Mouse (Mus musculus): ENCODE measurements around the gene Defb29. TPM values are rescaled to one million over a fixed set of nuclear protein-coding genes. Genes with fewer than 3 reads are reported as not detected.

Defb29 gene
- total RNA-seq, 4 experiments from 2014 or later: not detected

- no peak for DNase-seq (ENCODE audit: low spot score in 2 of 2)
Observed at GRCm38 (mm10) chr2:152503950-152504349, 35.9 kb downstream of the Defb29 start.

GRCm38 (mm10) chr2:152500863-152501229 is 39.1 kb downstream of the Defb29 start:
- DNase-seq (ENCODE audit: low spot score in 2 of 2): no peak

GRCm38 (mm10) chr2:152500204-152500862 is 39.6 kb downstream of the Defb29 start:
- DNase-seq (ENCODE audit: low spot score in 2 of 2): no peak

GRCm38 (mm10) chr2:152498020-152498419 is 41.9 kb downstream of the Defb29 start:
- no peak for DNase-seq (ENCODE audit: low spot score in 2 of 2)

- no peak for DNase-seq (ENCODE audit: low spot score in 2 of 2)
Observed at GRCm38 (mm10) chr2:152493151-152493550, 46.7 kb downstream of the Defb29 start.

GRCm38 (mm10) chr2:152490038-152490437 is 49.9 kb downstream of the Defb29 start, which contains the start of gene Defb22:
TSS of gene Defb22 (minus strand) at chr2:152490138.
- no peak for DNase-seq (ENCODE audit: low spot score in 2 of 2)

Other genes starting within 250 kb of the Defb29 start
- gene Tbc1d20, start 246.3 kb downstream of the Defb29 start, total RNA-seq (2022): 10 to 100 TPM; 48.3 to 55.9 (median 50.5) TPM
- 100 to 1,000 TPM; 108 to 121 (median 111) TPM for gene Rbck1, start 207.4 kb downstream of the Defb29 start, total RNA-seq (2022)
- gene Trib3, start 196.1 kb downstream of the Defb29 start, total RNA-seq (2022): 1 to 10 TPM; 1.2 to 2.4 (median 1.4) TPM
- gene Nrsn2, start 163.5 kb downstream of the Defb29 start, total RNA-seq (2022): 100 to 1,000 TPM in 2 of 4 experiments, 10 to 100 TPM in 2; 90.3 to 104 (median 96.4) TPM
- 10 to 100 TPM; 13.7 to 17.3 (median 16.5) TPM for gene Sox12, start 142.0 kb downstream of the Defb29 start, total RNA-seq (2022)
- 10 to 100 TPM in 2 of 4 experiments, 1 to 10 TPM in 2; 9.1 to 10.4 (median 9.9) TPM for gene Zcchc3, start 125.1 kb downstream of the Defb29 start, total RNA-seq (2022)
- 1 to 10 TPM; 2.5 to 3.9 (median 3.0) TPM for gene 6820408C15Rik, start 124.5 kb downstream of the Defb29 start, total RNA-seq (2022)
- gene Defb23, start 75.5 kb downstream of the Defb29 start, total RNA-seq (2022): not detected
- gene Defb20, start 63.0 kb downstream of the Defb29 start, total RNA-seq (2022): under 1 TPM in 1 of 4 experiments, not detected in 3; 0.73 TPM
- gene Defb22, start 50.0 kb downstream of the Defb29 start, total RNA-seq (2022): not detected
- gene Defb26, start 28.4 kb downstream of the Defb29 start, total RNA-seq (2022): not detected
- not detected for gene Defb28, start 21.8 kb downstream of the Defb29 start, total RNA-seq (2022)
- gene Gm17416, start 29.2 kb upstream of the Defb29 start, total RNA-seq (2022): not detected
- not detected for gene Defb21, start 32.6 kb upstream of the Defb29 start, total RNA-seq (2022)
- not detected for gene Defb19, start 40.2 kb upstream of the Defb29 start, total RNA-seq (2022)
- not detected for gene Defb45, start 59.3 kb upstream of the Defb29 start, total RNA-seq (2022)
- gene Defb36, start 64.2 kb upstream of the Defb29 start, total RNA-seq (2022): not detected
- gene Defb25, start 83.0 kb upstream of the Defb29 start, total RNA-seq (2022): not detected
- 1 to 10 TPM in 1 of 4 experiments, under 1 TPM in 3; 0.61 to 1.1 (median 0.72) TPM for gene Rem1, start 86.9 kb upstream of the Defb29 start, total RNA-seq (2022)
- 10 to 100 TPM; 69.8 to 81.5 (median 78.5) TPM for gene H13, start 129.4 kb upstream of the Defb29 start, total RNA-seq (2022)
- gene Mcts2, start 146.9 kb upstream of the Defb29 start, total RNA-seq (2022): 10 to 100 TPM; 17.7 to 21.8 (median 19.0) TPM
- gene Id1, start 196.2 kb upstream of the Defb29 start, total RNA-seq (2022): 10 to 100 TPM; 18.1 to 24.9 (median 22.5) TPM
- 1 to 10 TPM in 3 of 4 experiments, under 1 TPM in 1; 0.92 to 2.4 (median 2.2) TPM for gene Cox4i2, start 214.1 kb upstream of the Defb29 start, total RNA-seq (2022)